ENCODE assay signal across 7 mouse cellular contexts in the genomic region with DNA sequence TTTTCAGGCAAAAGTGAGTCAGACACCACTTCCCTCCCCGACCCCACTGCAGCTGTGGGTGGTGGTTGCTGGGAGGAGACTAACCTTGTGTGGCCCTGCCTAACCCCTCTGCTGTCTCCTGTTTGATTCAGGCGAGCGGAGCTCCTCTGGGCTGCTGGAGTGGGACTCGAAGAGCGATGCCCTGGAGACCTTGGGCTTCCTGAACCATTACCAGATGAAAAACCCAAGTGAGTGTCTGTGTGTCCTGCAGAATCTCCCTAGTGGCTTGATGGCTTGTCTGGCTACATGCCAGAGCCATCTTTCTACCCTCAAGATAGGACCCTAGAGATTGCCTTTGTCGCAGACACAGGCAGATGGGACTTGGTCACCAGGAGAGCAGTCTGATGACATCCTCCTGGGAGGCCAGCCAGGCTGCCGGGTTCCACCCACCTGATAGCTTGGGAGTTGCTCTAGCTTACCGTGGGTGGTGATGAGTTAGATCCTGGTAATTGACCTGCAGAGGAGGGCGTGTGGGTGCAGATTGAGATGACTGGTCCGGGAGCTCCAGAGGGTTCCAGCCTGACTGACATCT. TPM values are rescaled to one million over a fixed set of nuclear protein-coding genes. Genes with fewer than 3 reads are reported as not detected.
DNase-seq lines count a peak whose midpoint lies in the region; ATAC-seq and TF ChIP-seq lines count a peak whose summit lies in the region.

No protein-coding gene starts in this region.

- H3K9ac ChIP-seq in liver, embryonic 12.5 days = no peak overlapping the region
- no peak overlapping the region for H3K9ac ChIP-seq in hindbrain, embryonic 11.5 days (ENCODE audit: low read depth, low read length)
- H3K9ac ChIP-seq in limb, embryonic 13.5 days = no peak overlapping the region

- no peak for TF ChIP-seq CTCF in Patski (IDR thresholded peaks at IDR 0.05)

- H3K4me2 ChIP-seq in liver, embryonic 12.5 days = no peak overlapping the region
- H3K4me2 ChIP-seq in hindbrain, embryonic 11.5 days (replicated peaks; ENCODE audit: low read depth, low read length) = no peak overlapping the region
- no peak overlapping the region for H3K4me2 ChIP-seq in limb, embryonic 13.5 days (replicated peaks)

- no peaks in the 10 kb centered on the region for H3K9me3 ChIP-seq in liver, embryonic 12.5 days (replicated peaks)
- no peaks in the 10 kb centered on the region for H3K9me3 ChIP-seq in hindbrain, embryonic 11.5 days (ENCODE audit: control insufficient read depth, low read length)
- no peaks in the 10 kb centered on the region for H3K9me3 ChIP-seq in limb, embryonic 13.5 days

- DNase-seq in liver (no peak), Patski (ENCODE audit: low read depth, low spot score) (no peak)
- DNase-seq in cerebellum, postnatal 36 days = peak; percentile 71 to 81
- no peak for DNase-seq in hindbrain, embryonic 11.5 days (ENCODE audit: low spot score)
- DNase-seq in thymus, postnatal 10 days (ENCODE audit: low spot score in 2 of 2) = no peak

- CTCF ChIA-PET in Patski (lab: Charles Lee) = interaction anchor here (1.4 kb wide), 1 partner anchor 18 kb away, joined by 3 read pairs; no protein-coding TSS in a partner anchor

- 71% methylated on average over 10 of the region's 10 CpGs for WGBS in liver, embryonic 12.5 days (ENCODE audit: insufficient replicate concordance)
- 71% methylated on average over 10 of the region's 10 CpGs for WGBS in hindbrain, embryonic 11.5 days
- WGBS in limb, embryonic 13.5 days = 81% methylated on average over 10 of the region's 10 CpGs

- POLR2A ChIA-PET in Patski (lab: Charles Lee) = interaction anchor here (1.0 to 3.5 kb wide), 3 partner anchors 10 to 31 kb away, joined by 3 to 22 read pairs (median 5); no protein-coding TSS in a partner anchor

- no peak overlapping the region for H3K4me3 ChIP-seq in liver, embryonic 12.5 days
- no peak overlapping the region for H3K4me3 ChIP-seq in hindbrain, embryonic 11.5 days (ENCODE audit: low read depth, low read length)
- no peak overlapping the region for H3K4me3 ChIP-seq in limb, embryonic 13.5 days

- peaks cover 68% of the 10 kb centered on the region for H3K36me3 ChIP-seq in liver, embryonic 12.5 days
- H3K36me3 ChIP-seq in hindbrain, embryonic 11.5 days (ENCODE audit: control insufficient read depth, insufficient read depth, low read length) = peaks cover 35% of the 10 kb centered on the region
- H3K36me3 ChIP-seq in limb, embryonic 13.5 days = peaks cover 69% of the 10 kb centered on the region

- in situ Hi-C loops in Patski (cut with MboI; ENCODE audit: low pct_unique_long_range_greater_than_20kb) = loop anchor here (10.0 kb wide), 1 partner anchor 1733 kb away; a partner anchor contains a TSS

- peak overlapping the region; percentile 57; the same call in 1 of the 2 replicates for H3K27ac ChIP-seq in liver, embryonic 12.5 days
- peak overlapping the region; percentile 66 for H3K27ac ChIP-seq in hindbrain, embryonic 11.5 days (ENCODE audit: low read depth, low read length)
- 0 out of 2 replicates have a peak overlapping the region, but pooled peaks have one; percentile 33 for H3K27ac ChIP-seq in limb, embryonic 13.5 days

- no peaks in the 10 kb centered on the region for H3K27me3 ChIP-seq in liver, embryonic 12.5 days (replicated peaks)
- no peaks in the 10 kb centered on the region for H3K27me3 ChIP-seq in Patski
- no peaks in the 10 kb centered on the region for H3K27me3 ChIP-seq in hindbrain, embryonic 11.5 days (ENCODE audit: control insufficient read depth, insufficient read depth, low read length)
- no peaks in the 10 kb centered on the region for H3K27me3 ChIP-seq in limb, embryonic 13.5 days

- peaks cover 89% of the 10 kb centered on the region for H3K4me1 ChIP-seq in liver, embryonic 12.5 days
- H3K4me1 ChIP-seq in hindbrain, embryonic 11.5 days (replicated peaks; ENCODE audit: control insufficient read depth, insufficient read depth, low read length) = peaks cover 18% of the 10 kb centered on the region
- H3K4me1 ChIP-seq in limb, embryonic 13.5 days = peaks cover 40% of the 10 kb centered on the region

- no peak for ATAC-seq in liver, embryonic 12.5 days
- peak; percentile 36 for ATAC-seq in Patski
- no peak for ATAC-seq in hindbrain, embryonic 11.5 days (ENCODE audit: low FRiP score)
- ATAC-seq in limb, embryonic 13.5 days (ENCODE audit: low FRiP score, low read depth) = no peak

RNA-seq across cellular contexts. Expression of a gene that starts 3.7 kb away (rescaled TPM):
- polyA plus RNA-seq in liver, embryonic 12.5 days (2016; fragmentation: Nextera tagmentation; extraction: Ambion mirVana) = 72.3 and 73.6 TPM in 2 replicates
- 208 TPM for polyA plus RNA-seq in Patski (2021)
- polyA plus RNA-seq in hindbrain, embryonic 11.5 days (2014; fragmentation: Nextera tagmentation; extraction: Ambion mirVana) = 83.8 and 84.2 TPM in 2 replicates
- 155 TPM in 2 replicates for polyA plus RNA-seq in limb, embryonic 13.5 days (2015; fragmentation: Nextera tagmentation; extraction: Ambion mirVana)

RNA-seq across cellular contexts. Expression of a gene that starts 12.3 kb away (rescaled TPM):
- 2.7 and 3.6 TPM in 2 replicates for polyA plus RNA-seq in liver, embryonic 12.5 days (2016; fragmentation: Nextera tagmentation; extraction: Ambion mirVana)
- polyA plus RNA-seq in Patski (2021) = 4.1 TPM
- 2.1 and 2.5 TPM in 2 replicates for polyA plus RNA-seq in hindbrain, embryonic 11.5 days (2014; fragmentation: Nextera tagmentation; extraction: Ambion mirVana)
- polyA plus RNA-seq in limb, embryonic 13.5 days (2015; fragmentation: Nextera tagmentation; extraction: Ambion mirVana) = 9.6 and 10.3 TPM in 2 replicates

RNA-seq across cellular contexts. Expression of a gene that starts 13.0 kb away (rescaled TPM):
- polyA plus RNA-seq in liver, embryonic 12.5 days (2016; fragmentation: Nextera tagmentation; extraction: Ambion mirVana) = 186 and 188 TPM in 2 replicates
- polyA plus RNA-seq in Patski (2021) = 309 TPM
- polyA plus RNA-seq in hindbrain, embryonic 11.5 days (2014; fragmentation: Nextera tagmentation; extraction: Ambion mirVana) = 306 and 312 TPM in 2 replicates
- 284 and 285 TPM in 2 replicates for polyA plus RNA-seq in limb, embryonic 13.5 days (2015; fragmentation: Nextera tagmentation; extraction: Ambion mirVana)

RNA-seq across cellular contexts. Expression of a gene that starts 32.6 kb away (rescaled TPM):
- polyA plus RNA-seq in liver, embryonic 12.5 days (2016; fragmentation: Nextera tagmentation; extraction: Ambion mirVana) = 14.5 and 16.1 TPM in 2 replicates
- 2.6 TPM for polyA plus RNA-seq in Patski (2021)
- 2.5 and 2.7 TPM in 2 replicates for polyA plus RNA-seq in hindbrain, embryonic 11.5 days (2014; fragmentation: Nextera tagmentation; extraction: Ambion mirVana)
- polyA plus RNA-seq in limb, embryonic 13.5 days (2015; fragmentation: Nextera tagmentation; extraction: Ambion mirVana) = 3.1 and 3.6 TPM in 2 replicates

RNA-seq across cellular contexts. Expression of a gene that starts 42.3 kb away (rescaled TPM):
- polyA plus RNA-seq in liver, embryonic 12.5 days (2016; fragmentation: Nextera tagmentation; extraction: Ambion mirVana) = 0.25 TPM in 1 of 2 replicates, not detected in the other
- polyA plus RNA-seq in Patski (2021) = 0.74 TPM
- polyA plus RNA-seq in hindbrain, embryonic 11.5 days (2014; fragmentation: Nextera tagmentation; extraction: Ambion mirVana) = 1.7 and 2.7 TPM in 2 replicates
- polyA plus RNA-seq in limb, embryonic 13.5 days (2015; fragmentation: Nextera tagmentation; extraction: Ambion mirVana) = 7.6 and 10.3 TPM in 2 replicates

Comparison
In these comparisons a context has a peak if more than half of its experiments do, and no peak if none do; other contexts are left out.
1. DNase-seq: peak in cerebellum, postnatal 36 days (2 of 2); none in liver (single experiment), Patski (single experiment), hindbrain, embryonic 11.5 days (single experiment) and thymus, postnatal 10 days (0 of 2).
2. Peak in every context shown above with its lines, with median percentiles within 50 percentile points of each other: H3K27ac ChIP-seq.